Mouse (Mus musculus) thymus, postnatal 36 days (tissue): ENCODE data around the gene Arhgap22.

Experiments used
- DNase-seq, 2 experiments: peaks; one replicate each; pipeline ENCODE4 v3.0.0; 2022; ENCODE audit warnings: mixed read lengths in 2 of 2

Gene Arhgap22

GRCm38 (mm10) chr14:33287920-33288319 lies 74.1 kb downstream of the Arhgap22 start:
- DNase-seq: no peak

- DNase-seq: no peak
Observed at GRCm38 (mm10) chr14:33290038-33290437, 76.2 kb downstream of the Arhgap22 start.

GRCm38 (mm10) chr14:33294488-33294887 lies 80.7 kb downstream of the Arhgap22 start:
- no peak for DNase-seq

GRCm38 (mm10) chr14:33296698-33297341 lies 83.0 kb downstream of the Arhgap22 start:
- DNase-seq: no peak

- no peak for DNase-seq
Observed at GRCm38 (mm10) chr14:33300591-33300990, 86.8 kb downstream of the Arhgap22 start.

- DNase-seq: peak in 1 of 2 experiments; percentile 42
Observed at GRCm38 (mm10) chr14:33303348-33303819, 89.6 kb downstream of the Arhgap22 start.

- no peak for DNase-seq
Observed at GRCm38 (mm10) chr14:33305645-33306281, 91.9 kb downstream of the Arhgap22 start.

- DNase-seq: no peak
Observed at GRCm38 (mm10) chr14:33310719-33311118, 96.9 kb downstream of the Arhgap22 start.

- DNase-seq: no peak
Observed at GRCm38 (mm10) chr14:33312309-33312708, 98.5 kb downstream of the Arhgap22 start.

- DNase-seq: peak; percentile 27 to 37
Observed at GRCm38 (mm10) chr14:33313624-33314023, 99.8 kb downstream of the Arhgap22 start.

GRCm38 (mm10) chr14:33314160-33314559 lies 100.3 kb downstream of the Arhgap22 start:
- no peak for DNase-seq

- DNase-seq: no peak
Observed at GRCm38 (mm10) chr14:33315111-33315510, 101.3 kb downstream of the Arhgap22 start.

- DNase-seq: no peak
Observed at GRCm38 (mm10) chr14:33315771-33316170, 101.9 kb downstream of the Arhgap22 start.

- no peak for DNase-seq
Observed at GRCm38 (mm10) chr14:33317946-33318345, 104.1 kb downstream of the Arhgap22 start.

- peak; percentile 54 to 60 for DNase-seq
Observed at GRCm38 (mm10) chr14:33319541-33320521, 106.0 kb downstream of the Arhgap22 start.

- DNase-seq: no peak
Observed at GRCm38 (mm10) chr14:33320856-33321255, 107.0 kb downstream of the Arhgap22 start.

- peak; percentile 14 to 40 for DNase-seq
Observed at GRCm38 (mm10) chr14:33322661-33323088, 108.8 kb downstream of the Arhgap22 start.

GRCm38 (mm10) chr14:33324556-33324955 lies 110.7 kb downstream of the Arhgap22 start:
- DNase-seq: no peak

GRCm38 (mm10) chr14:33328369-33328768 lies 114.5 kb downstream of the Arhgap22 start:
- DNase-seq: no peak

GRCm38 (mm10) chr14:33329297-33329805 lies 115.5 kb downstream of the Arhgap22 start:
- DNase-seq: no peak

GRCm38 (mm10) chr14:33330986-33331385 lies 117.2 kb downstream of the Arhgap22 start:
- no peak for DNase-seq

GRCm38 (mm10) chr14:33331627-33332026 lies 117.8 kb downstream of the Arhgap22 start:
- DNase-seq: no peak

GRCm38 (mm10) chr14:33333833-33334232 lies 120.0 kb downstream of the Arhgap22 start:
- DNase-seq: peak in 1 of 2 experiments; percentile 23
